Mouse (Mus musculus) intestine, embryonic 16.5 days (tissue): Measurements from ENCODE around the gene Tbcd. TPM values are rescaled to one million over a fixed set of nuclear protein-coding genes. Genes with fewer than 3 reads are reported as not detected.

Source experiments
- ATAC-seq: fragments of 200-750 bp; cut with Nextera tagmentation; 2 replicates; pipeline ENCODE4 v1.8.0; 2017; ENCODE audit warnings: moderate TSS enrichment, moderate library complexity
- H3K27ac ChIP-seq: fragments of 300-500 bp; sonication (generic); 2 replicates; pipeline ENCODE4 v1.5.1; 2014; ENCODE audit warnings: mild to moderate bottlenecking, low read length
- H3K27me3 ChIP-seq: fragments of 300-500 bp; sonication (generic); replicated peaks from 2 replicates; pipeline ENCODE4 v1.6.1; 2014; ENCODE audit warnings: low read length, control low read depth, mixed read lengths; ENCODE audit not compliant: control insufficient read depth, insufficient read depth
- H3K36me3 ChIP-seq: fragments of 300-500 bp; sonication (generic); 2 replicates; pipeline ENCODE4 v1.6.1; 2014; ENCODE audit warnings: low read length, control low read depth; ENCODE audit not compliant: control insufficient read depth, insufficient read depth
- H3K4me1 ChIP-seq: fragments of 300-500 bp; sonication (generic); 2 replicates; pipeline ENCODE4 v1.6.1; 2014; ENCODE audit warnings: low read length, control low read depth, mixed read lengths; ENCODE audit not compliant: control insufficient read depth, insufficient read depth
- H3K4me2 ChIP-seq: fragments of 300-500 bp; sonication (generic); 2 replicates; pipeline ENCODE4 v1.6.1; 2014; ENCODE audit warnings: low read depth, low read length, control low read depth
- H3K4me3 ChIP-seq: fragments of 300-500 bp; sonication (generic); 2 replicates; pipeline ENCODE4 v1.5.1; 2014; ENCODE audit warnings: mild to moderate bottlenecking, low read length
- H3K9ac ChIP-seq: fragments of 300-500 bp; sonication (generic); 2 replicates; pipeline ENCODE4 v1.6.1; 2014; ENCODE audit warnings: low read depth, low read length
- H3K9me3 ChIP-seq: fragments of 300-500 bp; sonication (generic); 2 replicates; pipeline ENCODE4 v1.6.1; 2016; ENCODE audit warnings: low read length, control low read depth; ENCODE audit not compliant: control insufficient read depth
- WGBS: fragments of 180-500 bp; shearing (Covaris S2); extraction: QIAGEN DNeasy Blood & Tissue Kit; methylation state at CpG from one replicate; pipeline ENCODE4 v1.1.7; 2014; 5-methylcytosine and 5-hydroxymethylcytosine counted together
- polyA plus RNA-seq: library from polyadenylated mRNA; unstranded; fragments of >200 nt; fragmentation: Nextera tagmentation; extraction: Ambion mirVana; gene quantifications from 2 replicates; pipeline ENCODE4 v1.2.1, GENCODE M21; 2015

Tbcd gene
- polyA plus RNA-seq, 1 experiment from 2014 or later, result 35.3 TPM

GRCm38 (mm10) chr11:121421553-121422173 lies 30.1 kb upstream of the Tbcd start:
- no peaks in the 10 kb centered on the region for H3K27me3 ChIP-seq
- ATAC-seq, result peak; percentile 78
- H3K4me2 ChIP-seq, result peak overlapping the region; percentile 87
- peaks cover 8% of the 10 kb centered on the region for H3K4me1 ChIP-seq
- WGBS, result under 1% methylated on average over 28 of the region's 28 CpGs
- no peak overlapping the region; the same call in 1 of the 2 replicates for H3K27ac ChIP-seq
- peak overlapping the region; percentile 69 for H3K4me3 ChIP-seq
- H3K36me3 ChIP-seq, result no peaks in the 10 kb centered on the region
- peak overlapping the region; percentile 78 for H3K9ac ChIP-seq
- H3K9me3 ChIP-seq, result no peaks in the 10 kb centered on the region

- no peaks in the 10 kb centered on the region for H3K36me3 ChIP-seq
- no peak overlapping the region for H3K4me3 ChIP-seq
- no peak overlapping the region for H3K9ac ChIP-seq
- ATAC-seq, result peak; percentile 56; the same call in 1 of the 2 replicates
- 70% methylated on average over 4 of the region's 4 CpGs for WGBS
- H3K27ac ChIP-seq, result no peak overlapping the region
- H3K4me1 ChIP-seq, result peaks cover 12% of the 10 kb centered on the region
- H3K27me3 ChIP-seq, result no peaks in the 10 kb centered on the region
- no peaks in the 10 kb centered on the region for H3K9me3 ChIP-seq
- H3K4me2 ChIP-seq, result no peak overlapping the region
Measured at GRCm38 (mm10) chr11:121433397-121433796, 18.4 kb upstream of the Tbcd start.

GRCm38 (mm10) chr11:121434156-121435155 lies 17.3 kb upstream of the Tbcd start, which contains the start of gene Fn3k:
Gene Fn3k (plus strand): TSS chr11:121434913.
- Histone ChIP-seq H3K9me3 (no peaks in the 10 kb centered on the region), H3K9ac (peak within 1 kb of the TSS; percentile 58), H3K4me2 (peak within 1 kb of the TSS; percentile 84), H3K27me3 (no peaks in the 10 kb centered on the region), H3K4me3 (peak within 1 kb of the TSS; percentile 53), H3K36me3 (no peaks in the 10 kb centered on the region), H3K4me1 (peaks cover 12% of the 10 kb centered on the region), H3K27ac (no peak within 1 kb of the TSS)
- 4% methylated on average over 30 of the region's 30 CpGs for WGBS
- ATAC-seq, result peak; percentile 95

GRCm38 (mm10) chr11:121437236-121437635 lies 14.5 kb upstream of the Tbcd start:
- no peak for ATAC-seq
- no peaks in the 10 kb centered on the region for H3K9me3 ChIP-seq
- no peak overlapping the region for H3K4me3 ChIP-seq
- H3K9ac ChIP-seq, result no peak overlapping the region
- H3K4me2 ChIP-seq, result no peak overlapping the region
- H3K27ac ChIP-seq, result no peak overlapping the region
- no peaks in the 10 kb centered on the region for H3K27me3 ChIP-seq
- peaks cover 12% of the 10 kb centered on the region for H3K4me1 ChIP-seq
- H3K36me3 ChIP-seq, result no peaks in the 10 kb centered on the region
- WGBS, result 70% methylated on average over 5 of the region's 5 CpGs

- no peak overlapping the region for H3K4me3 ChIP-seq
- no peak overlapping the region for H3K4me2 ChIP-seq
- ATAC-seq, result no peak
- H3K27me3 ChIP-seq, result no peaks in the 10 kb centered on the region
- H3K4me1 ChIP-seq, result peaks cover 4% of the 10 kb centered on the region; the same call in 1 of the 2 replicates
- 65% methylated on average over 5 of the region's 5 CpGs for WGBS
- no peaks in the 10 kb centered on the region for H3K36me3 ChIP-seq
- H3K27ac ChIP-seq, result no peak overlapping the region
- H3K9me3 ChIP-seq, result no peaks in the 10 kb centered on the region
- H3K9ac ChIP-seq, result no peak overlapping the region
Measured at GRCm38 (mm10) chr11:121439686-121440292, 12.0 kb upstream of the Tbcd start.

- H3K4me2 ChIP-seq, result no peak overlapping the region
Measured at GRCm38 (mm10) chr11:121441653-121442052, 10.1 kb upstream of the Tbcd start.

GRCm38 (mm10) chr11:121442076-121442475 lies 9.7 kb upstream of the Tbcd start:
- Histone ChIP-seq H3K27ac (no peak overlapping the region), H3K36me3 (no peaks in the 10 kb centered on the region), H3K9ac (no peak overlapping the region), H3K9me3 (no peaks in the 10 kb centered on the region), H3K4me2 (no peak overlapping the region), H3K4me1 (no peaks in the 10 kb centered on the region), H3K27me3 (no peaks in the 10 kb centered on the region), H3K4me3 (no peak overlapping the region)
- ATAC-seq, result no peak
- 65% methylated on average over 2 of the region's 2 CpGs for WGBS

More at GRCm38 (mm10) chr11:121441653-121442052, 10.1 kb upstream of the Tbcd start:
- Histone ChIP-seq H3K27ac (no peak overlapping the region), H3K36me3 (no peaks in the 10 kb centered on the region), H3K4me3 (no peak overlapping the region), H3K4me1 (no peaks in the 10 kb centered on the region), H3K27me3 (no peaks in the 10 kb centered on the region), H3K9me3 (no peaks in the 10 kb centered on the region), H3K9ac (no peak overlapping the region)
- no peak for ATAC-seq
- 90% methylated on average over 4 of the region's 4 CpGs for WGBS

- Histone ChIP-seq H3K4me3 (peak overlapping the region; percentile 89), H3K36me3 (0 out of 2 replicates have a peak, but pooled peaks cover 5% of the 10 kb centered on the region), H3K4me2 (peak overlapping the region; percentile 74), H3K27me3 (no peaks in the 10 kb centered on the region), H3K9ac (peak overlapping the region; percentile 77), H3K27ac (peak overlapping the region; percentile 33; the same call in 1 of the 2 replicates), H3K9me3 (no peaks in the 10 kb centered on the region), H3K4me1 (peaks cover 12% of the 10 kb centered on the region)
- ATAC-seq, result peak; percentile 7
- WGBS, result 19% methylated on average over 9 of the region's 9 CpGs
Measured at GRCm38 (mm10) chr11:121451216-121451726, 478 bp upstream of the Tbcd start.

GRCm38 (mm10) chr11:121457874-121458273 lies 6.1 kb downstream of the Tbcd start:
- no peaks in the 10 kb centered on the region for H3K9me3 ChIP-seq
- no peak overlapping the region for H3K4me3 ChIP-seq
- peaks cover 3% of the 10 kb centered on the region; the same call in 1 of the 2 replicates for H3K4me1 ChIP-seq
- H3K36me3 ChIP-seq, result peaks cover 13% of the 10 kb centered on the region
- H3K27ac ChIP-seq, result no peak overlapping the region
- H3K9ac ChIP-seq, result no peak overlapping the region
- no peak for ATAC-seq
- H3K4me2 ChIP-seq, result no peak overlapping the region
- WGBS, result 92% methylated on average over 3 of the region's 3 CpGs
- no peaks in the 10 kb centered on the region for H3K27me3 ChIP-seq
